In genomic region chr4:141545071-141545742, GRCm38 (mm10) we compare ENCODE assay signal across 8 mouse cellular contexts. TPM values are rescaled to one million over a fixed set of nuclear protein-coding genes. Genes with fewer than 3 reads are reported as not detected.
DNase-seq lines count a peak whose midpoint lies in the region; ATAC-seq and TF ChIP-seq lines count a peak whose summit lies in the region.

No protein-coding gene starts in this region.

- DNase-seq in B cell, adult 2 months = peak; percentile 43 to 45
- DNase-seq in brain, adult 2 months (ENCODE audit: low read depth, low spot score) = peak; percentile 83
- DNase-seq in heart, embryonic 10.5 days (ENCODE audit: low spot score) = peak; percentile 88
- DNase-seq in liver, embryonic 13.5 days = peak; percentile 60
- DNase-seq in natural killer cell, adult 2 months (ENCODE audit: low spot score in 2 of 2) = peak; percentile 14 to 27
- peak; percentile 89 for DNase-seq in stomach, postnatal 0 days (ENCODE audit: low spot score)

- H3K4me1 ChIP-seq in heart, embryonic 10.5 days = peaks cover 9% of the 10 kb centered on the region; the same call in 1 of the 2 replicates
- peaks cover 35% of the 10 kb centered on the region for H3K4me1 ChIP-seq in kidney, embryonic 15.5 days
- peaks cover 47% of the 10 kb centered on the region for H3K4me1 ChIP-seq in liver, embryonic 13.5 days (replicated peaks)
- H3K4me1 ChIP-seq in stomach, postnatal 0 days (replicated peaks; ENCODE audit: control insufficient read depth, insufficient read depth) = no peaks in the 10 kb centered on the region

- no peaks in the 10 kb centered on the region for H3K36me3 ChIP-seq in heart, embryonic 10.5 days
- no peaks in the 10 kb centered on the region for H3K36me3 ChIP-seq in kidney, embryonic 15.5 days
- no peaks in the 10 kb centered on the region for H3K36me3 ChIP-seq in liver, embryonic 13.5 days
- no peaks in the 10 kb centered on the region for H3K36me3 ChIP-seq in stomach, postnatal 0 days (ENCODE audit: control insufficient read depth, insufficient read depth, low read length)

- peak overlapping the region; percentile 99 for H3K4me2 ChIP-seq in kidney, embryonic 15.5 days
- H3K4me2 ChIP-seq in liver, embryonic 13.5 days = peak overlapping the region; percentile 100
- H3K4me2 ChIP-seq in stomach, postnatal 0 days (replicated peaks; ENCODE audit: low read depth) = peak overlapping the region; percentile 97

- H3K4me3 ChIP-seq in heart, embryonic 10.5 days = peak overlapping the region; percentile 77
- peak overlapping the region; percentile 77 for H3K4me3 ChIP-seq in kidney, embryonic 15.5 days (replicated peaks)
- H3K4me3 ChIP-seq in liver, embryonic 13.5 days (replicated peaks) = peak overlapping the region; percentile 93
- peak overlapping the region; percentile 55 for H3K4me3 ChIP-seq in stomach, postnatal 0 days (ENCODE audit: low read depth, low read length)

- no peaks in the 10 kb centered on the region for H3K27me3 ChIP-seq in heart, embryonic 10.5 days (ENCODE audit: insufficient read depth, poor library complexity, severe bottlenecking)
- H3K27me3 ChIP-seq in kidney, embryonic 15.5 days = no peaks in the 10 kb centered on the region
- H3K27me3 ChIP-seq in liver, embryonic 13.5 days = no peaks in the 10 kb centered on the region
- no peaks in the 10 kb centered on the region for H3K27me3 ChIP-seq in stomach, postnatal 0 days (ENCODE audit: control insufficient read depth, insufficient read depth, low read length)

- no peak for TF ChIP-seq EP300 in stomach, postnatal 0 days (optimal IDR thresholded peaks at IDR 0.05)

- under 1% methylated on average over 45 of the region's 45 CpGs for WGBS in heart, embryonic 10.5 days
- under 1% methylated on average over 45 of the region's 45 CpGs for WGBS in kidney, embryonic 15.5 days
- WGBS in liver, embryonic 13.5 days (ENCODE audit: insufficient replicate concordance) = under 1% methylated on average over 45 of the region's 45 CpGs
- WGBS in stomach, postnatal 0 days = under 1% methylated on average over 45 of the region's 45 CpGs

- H3K9ac ChIP-seq in kidney, embryonic 15.5 days = peak overlapping the region; percentile 78
- H3K9ac ChIP-seq in liver, embryonic 13.5 days = peak overlapping the region; percentile 97
- H3K9ac ChIP-seq in stomach, postnatal 0 days (ENCODE audit: low read length) = peak overlapping the region; percentile 83

- no peaks in the 10 kb centered on the region for H3K9me3 ChIP-seq in heart, embryonic 10.5 days
- no peaks in the 10 kb centered on the region for H3K9me3 ChIP-seq in kidney, embryonic 15.5 days (replicated peaks)
- no peaks in the 10 kb centered on the region for H3K9me3 ChIP-seq in liver, embryonic 13.5 days (replicated peaks)
- H3K9me3 ChIP-seq in stomach, postnatal 0 days (ENCODE audit: control insufficient read depth, low read length) = no peaks in the 10 kb centered on the region

- peak; percentile 56 for ATAC-seq in erythroblast, adult 5-6 weeks (replicated peaks; ENCODE audit: low FRiP score, poor library complexity, severe bottlenecking)
- ATAC-seq in kidney, embryonic 15.5 days (replicated peaks; ENCODE audit: low FRiP score) = peak; percentile 44
- ATAC-seq in liver, embryonic 13.5 days (ENCODE audit: low read depth) = peak; percentile 27
- ATAC-seq in stomach, postnatal 0 days (ENCODE audit: low FRiP score, low TSS enrichment) = peak; percentile 76

- H3K27ac ChIP-seq in heart, embryonic 10.5 days = peak overlapping the region; percentile 98
- peak overlapping the region; percentile 100 for H3K27ac ChIP-seq in kidney, embryonic 15.5 days
- H3K27ac ChIP-seq in liver, embryonic 13.5 days = peak overlapping the region; percentile 99
- peak overlapping the region; percentile 99 for H3K27ac ChIP-seq in stomach, postnatal 0 days (replicated peaks)

- no peak for TF ChIP-seq CTCF in stomach, postnatal 0 days (IDR thresholded peaks at IDR 0.05; ENCODE audit: low read depth)

RNA-seq across cellular contexts. Expression of gene Spen, which starts 6.8 kb away (rescaled TPM):
- total RNA-seq in erythroblast, adult 5-6 weeks (2015; ENCODE audit: low replicate concordance) = 38.0 and 60.7 TPM in 2 replicates
- 35.6 and 63.0 TPM in 2 replicates for total RNA-seq in erythroblast, adult 5-6 weeks (2017; ENCODE audit: low replicate concordance)
- polyA plus RNA-seq in heart, embryonic 10.5 days (2016; fragmentation: Nextera tagmentation; extraction: Ambion mirVana) = 6.0 and 8.4 TPM in 2 replicates
- 10.3 and 11.1 TPM in 2 replicates for polyA plus RNA-seq in kidney, embryonic 15.5 days (2015; fragmentation: Nextera tagmentation; extraction: Ambion mirVana)
- polyA plus RNA-seq in liver, embryonic 13.5 days (2015; fragmentation: Nextera tagmentation; extraction: Ambion mirVana) = 4.2 and 4.8 TPM in 2 replicates
- 2.9 and 3.2 TPM in 2 replicates for polyA plus RNA-seq in stomach, postnatal 0 days (2015; fragmentation: Nextera tagmentation; extraction: Ambion mirVana)

Comparison
In these comparisons a context has a peak if more than half of its experiments do, and no peak if none do; other contexts are left out.
1. Peak in every context shown above with its lines: DNase-seq, ATAC-seq, H3K4me3 ChIP-seq and H3K27ac ChIP-seq.
2. DNase-seq: peak in every context shown above with its lines; median percentile 89 in stomach, postnatal 0 days; 88 in heart, embryonic 10.5 days; 83 in brain, adult 2 months; 60 in liver, embryonic 13.5 days; 44 in B cell, adult 2 months; 20 in natural killer cell, adult 2 months.